Mouse (Mus musculus): Measurements from ENCODE around the gene Ncf2.

GRCm38 (mm10) chr1:152807619-152808391, 7.8 kb downstream of the Ncf2 start:
- TF ChIP-seq CTCF (IDR thresholded peaks at IDR 0.05; ENCODE audit: extremely low read depth, insufficient read depth, insufficient read length, insufficient replicate concordance), result no peak
- no peak for TF ChIP-seq POLR2A (IDR thresholded peaks at IDR 0.05; ENCODE audit: low read depth, low read length)
